Comparison of ENCODE assay signal across 7 mouse cellular contexts in genomic region chrX:94724972-94725569, GRCm38 (mm10). TPM values are rescaled to one million over a fixed set of nuclear protein-coding genes. Genes with fewer than 3 reads are reported as not detected.
DNase-seq lines count a peak whose midpoint lies in the region; ATAC-seq lines count a peak whose summit lies in the region.
"Not testable (repeated sequence)": the region's sequence is repeated elsewhere in the genome, so short reads cannot be mapped to it uniquely, and the experiment has no call there.

No protein-coding gene starts in this region.

- H3K4me1 ChIP-seq in forebrain, embryonic 12.5 days; heart, embryonic 13.5 days; intestine, embryonic 14.5 days (replicated peaks; ENCODE audit: control insufficient read depth, insufficient read depth, low read length); limb, embryonic 13.5 days; megakaryocyte, embryonic 14.5 days; neural tube, embryonic 14.5 days (ENCODE audit: control insufficient read depth, insufficient read depth, low read length): not testable (repeated sequence)

- H3K4me3 ChIP-seq in forebrain, embryonic 12.5 days (replicated peaks): peak overlapping the region; percentile 31
- H3K4me3 ChIP-seq in heart, embryonic 13.5 days: peak overlapping the region; percentile 40
- H3K4me3 ChIP-seq in intestine, embryonic 14.5 days (ENCODE audit: low read depth, low read length); neural tube, embryonic 14.5 days (ENCODE audit: low read depth, low read length): not testable (repeated sequence)
- H3K4me3 ChIP-seq in limb, embryonic 13.5 days: peak overlapping the region; percentile 29
- peak overlapping the region; percentile 72 for H3K4me3 ChIP-seq in megakaryocyte, embryonic 14.5 days (replicated peaks)

- WGBS in forebrain, embryonic 12.5 days: 22% methylated on average over 21 of the region's 102 CpGs
- 21% methylated on average over 16 of the region's 102 CpGs for WGBS in heart, embryonic 13.5 days
- 23% methylated on average over 24 of the region's 102 CpGs for WGBS in intestine, embryonic 14.5 days
- no CpG with 5 or more reads among the region's 102 CpGs for WGBS in limb, embryonic 13.5 days
- WGBS in neural tube, embryonic 14.5 days: no CpG with 5 or more reads among the region's 102 CpGs

- peak; percentile 82 for ATAC-seq in forebrain, embryonic 12.5 days (ENCODE audit: low FRiP score)
- 0 out of 2 replicates have a peak, but pooled peaks have one; percentile 31 for ATAC-seq in heart, embryonic 13.5 days (ENCODE audit: extremely low read depth, insufficient number of reproducible peaks, low FRiP score, low TSS enrichment)
- peak; percentile 81 for ATAC-seq in intestine, embryonic 14.5 days (replicated peaks; ENCODE audit: low FRiP score, low TSS enrichment, low read depth)
- ATAC-seq in limb, embryonic 13.5 days (ENCODE audit: low FRiP score, low read depth): peak; percentile 46
- peak; percentile 83 for ATAC-seq in neural tube, embryonic 14.5 days (ENCODE audit: low read depth)

- not testable (repeated sequence) for H3K4me2 ChIP-seq in forebrain, embryonic 12.5 days; heart, embryonic 13.5 days; intestine, embryonic 14.5 days (ENCODE audit: low read length); limb, embryonic 13.5 days (replicated peaks); neural tube, embryonic 14.5 days (ENCODE audit: low read depth, low read length)

- not testable (repeated sequence) for H3K9ac ChIP-seq in forebrain, embryonic 12.5 days; intestine, embryonic 14.5 days (ENCODE audit: low read length); limb, embryonic 13.5 days; neural tube, embryonic 14.5 days (replicated peaks; ENCODE audit: low read depth, low read length)
- H3K9ac ChIP-seq in heart, embryonic 13.5 days: 0 out of 2 replicates have a peak overlapping the region, but pooled peaks have one; percentile 62

- peak; percentile 3 for DNase-seq in cerebellum, adult 8-10 months
- not testable (repeated sequence) for DNase-seq in intestine, embryonic 14.5 days (ENCODE audit: low spot score)

- not testable (repeated sequence) for H3K27me3 ChIP-seq in forebrain, embryonic 12.5 days; heart, embryonic 13.5 days (replicated peaks); intestine, embryonic 14.5 days (replicated peaks; ENCODE audit: control insufficient read depth, insufficient read depth, low read length); limb, embryonic 13.5 days; megakaryocyte, embryonic 14.5 days (replicated peaks); neural tube, embryonic 14.5 days (ENCODE audit: control insufficient read depth, insufficient read depth, low read length)

- not testable (repeated sequence) for H3K36me3 ChIP-seq in forebrain, embryonic 12.5 days (replicated peaks); heart, embryonic 13.5 days; intestine, embryonic 14.5 days (ENCODE audit: control insufficient read depth, insufficient read depth, low read length); limb, embryonic 13.5 days; megakaryocyte, embryonic 14.5 days (replicated peaks; ENCODE audit: low read length); neural tube, embryonic 14.5 days (ENCODE audit: control insufficient read depth, insufficient read depth, low read length)

- H3K27ac ChIP-seq in forebrain, embryonic 12.5 days; heart, embryonic 13.5 days (replicated peaks); intestine, embryonic 14.5 days (ENCODE audit: low read depth); limb, embryonic 13.5 days; neural tube, embryonic 14.5 days (ENCODE audit: low read depth, low read length): not testable (repeated sequence)

- H3K9me3 ChIP-seq in forebrain, embryonic 12.5 days; heart, embryonic 13.5 days; intestine, embryonic 14.5 days (ENCODE audit: control insufficient read depth, low read length); limb, embryonic 13.5 days; megakaryocyte, embryonic 14.5 days; neural tube, embryonic 14.5 days (ENCODE audit: control insufficient read depth, low read length): not testable (repeated sequence)

RNA-seq across cellular contexts. Expression of gene Zxdb, which starts 0.7 kb away (rescaled TPM):
- 1.7 TPM in 2 replicates for polyA plus RNA-seq in forebrain, embryonic 12.5 days (2016; fragmentation: Nextera tagmentation; extraction: Ambion mirVana)
- 0.57 and 0.79 TPM in 2 replicates for polyA plus RNA-seq in heart, embryonic 13.5 days (2015; fragmentation: Nextera tagmentation; extraction: Ambion mirVana)
- polyA plus RNA-seq in intestine, embryonic 14.5 days (2014; fragmentation: Nextera tagmentation; extraction: Ambion mirVana): 2.4 TPM in 2 replicates
- 1.7 and 1.8 TPM in 2 replicates for polyA plus RNA-seq in limb, embryonic 13.5 days (2015; fragmentation: Nextera tagmentation; extraction: Ambion mirVana)
- polyA plus RNA-seq in megakaryocyte, embryonic 14.5 days (2012; ENCODE audit: insufficient read depth, low replicate concordance): 0.07 TPM in 1 of 2 replicates, not detected in the other
- 3.3 and 3.8 TPM in 2 replicates for polyA plus RNA-seq in neural tube, embryonic 14.5 days (2014; fragmentation: Nextera tagmentation; extraction: Ambion mirVana)

Comparison
In these comparisons a context has a peak if more than half of its experiments do, and no peak if none do; other contexts are left out.
1. ATAC-seq: peak in every context shown above with its lines; median percentile 83 in neural tube, embryonic 14.5 days; 82 in forebrain, embryonic 12.5 days; 81 in intestine, embryonic 14.5 days; 46 in limb, embryonic 13.5 days; 31 in heart, embryonic 13.5 days.